Mouse (Mus musculus) hindlimb bud, embryonic 11.5 days (tissue): ENCODE results near the gene Dchs1.
A peak's percentile ranks its signal among the peaks of the same experiment; 100 is the strongest.

Experiments used
- DNase-seq: peaks from one replicate; pipeline ENCODE4 v3.0.0-alpha.2; 2012; ENCODE audit warnings: low read depth, low spot score; ENCODE audit errors: extremely low spot score

Dchs1 gene

GRCm38 (mm10) chr7:105784556-105784955, 2.9 kb downstream of the Dchs1 start:
- DNase-seq: no peak

- no peak for DNase-seq
Observed at GRCm38 (mm10) chr7:105783861-105784260, 3.6 kb downstream of the Dchs1 start.

GRCm38 (mm10) chr7:105778553-105779265, 8.7 kb downstream of the Dchs1 start:
- no peak for DNase-seq

GRCm38 (mm10) chr7:105777797-105778552, 9.5 kb downstream of the Dchs1 start:
- DNase-seq: peak; percentile 93

- DNase-seq: no peak
Observed at GRCm38 (mm10) chr7:105777316-105777715, 10.1 kb downstream of the Dchs1 start.

- no peak for DNase-seq
Observed at GRCm38 (mm10) chr7:105776026-105776425, 11.4 kb downstream of the Dchs1 start.

GRCm38 (mm10) chr7:105774661-105775060, 12.8 kb downstream of the Dchs1 start:
- no peak for DNase-seq

GRCm38 (mm10) chr7:105773041-105773440, 14.4 kb downstream of the Dchs1 start:
- DNase-seq: no peak

- no peak for DNase-seq
Observed at GRCm38 (mm10) chr7:105772331-105772730, 15.1 kb downstream of the Dchs1 start.

- DNase-seq: no peak
Observed at GRCm38 (mm10) chr7:105769959-105770358, 17.5 kb downstream of the Dchs1 start.

- no peak for DNase-seq
Observed at GRCm38 (mm10) chr7:105767729-105768165, 19.7 kb downstream of the Dchs1 start.

- no peak for DNase-seq
Observed at GRCm38 (mm10) chr7:105764331-105764730, 23.1 kb downstream of the Dchs1 start.

GRCm38 (mm10) chr7:105762517-105763270, 24.8 kb downstream of the Dchs1 start:
- no peak for DNase-seq

- no peak for DNase-seq
Observed at GRCm38 (mm10) chr7:105761813-105762484, 25.5 kb downstream of the Dchs1 start.

- no peak for DNase-seq
Observed at GRCm38 (mm10) chr7:105753281-105753680, 34.2 kb downstream of the Dchs1 start.

GRCm38 (mm10) chr7:105752716-105753115, 34.7 kb downstream of the Dchs1 start:
- DNase-seq: no peak

- peak; percentile 96 for DNase-seq
Observed at GRCm38 (mm10) chr7:105751491-105752433, 35.7 kb downstream of the Dchs1 start, which contains the start of gene Tpp1. TSS of gene Tpp1 (minus strand) at chr7:105752235.

GRCm38 (mm10) chr7:105747776-105748175, 39.7 kb downstream of the Dchs1 start:
- no peak for DNase-seq

GRCm38 (mm10) chr7:105743926-105744590, 43.4 kb downstream of the Dchs1 start, which contains the start of gene Taf10:
TSS of gene Taf10 (minus strand) at chr7:105744361.
- no peak for DNase-seq
